Mouse (Mus musculus): Measurements from ENCODE around the gene Adat3.
A peak's percentile ranks its signal among the peaks of the same experiment; 100 is the strongest.

DNA sequence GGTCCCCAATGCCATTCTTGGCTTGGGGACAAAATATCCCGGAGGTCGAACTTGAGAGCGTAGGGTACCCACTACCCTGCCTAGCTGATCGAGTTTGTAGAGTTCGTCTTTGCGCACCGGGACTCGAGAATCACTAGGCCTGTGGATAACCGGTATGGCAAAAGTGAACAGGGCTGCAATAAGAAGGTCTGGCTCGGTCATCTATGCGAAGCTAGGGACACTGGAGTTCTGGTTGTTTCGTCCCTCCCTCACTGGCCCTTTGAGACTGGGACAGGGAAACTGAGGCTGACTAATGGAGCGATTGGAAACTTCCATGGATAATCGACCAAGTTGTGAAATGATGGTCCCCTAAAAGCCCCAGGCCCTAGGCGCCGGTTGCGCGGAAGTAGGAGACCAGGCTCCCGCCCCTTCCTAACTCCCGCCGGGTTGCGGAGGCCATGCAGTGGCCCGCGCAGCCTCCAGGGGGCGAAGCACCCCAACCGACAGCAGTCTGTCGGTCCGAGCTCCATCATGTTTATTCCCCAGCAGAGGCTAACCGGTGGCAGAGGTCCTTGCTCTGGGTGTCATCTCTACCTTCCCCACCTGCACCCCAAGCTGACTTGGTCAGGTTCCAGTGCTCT is 24.4 kb upstream of the Adat3 start:
- TF ChIP-seq CTCF (IDR thresholded peaks at IDR 0.05; ENCODE audit: extremely low read depth, insufficient read depth, insufficient read length, insufficient replicate concordance): peak; percentile 93
- no peak; the same call in 1 of the 2 replicates for TF ChIP-seq POLR2A (IDR thresholded peaks at IDR 0.05; ENCODE audit: low read depth, low read length)

All from spleen, adult 2 months (tissue).